Mouse (Mus musculus) brain, embryonic 14.5 days (tissue): ENCODE results near the gene Masp1. TPM values are rescaled to one million over a fixed set of nuclear protein-coding genes. Genes with fewer than 3 reads are reported as not detected.
A peak's percentile ranks its signal among the peaks of the same experiment; 100 is the strongest.

ENCODE experiments used
- DNase-seq: peaks from one replicate; pipeline ENCODE4 v3.0.0-alpha.2; 2011; ENCODE audit warnings: low read depth
- CTCF ChIP-seq: fragments of 200-500 bp; IDR thresholded peaks from 2 replicates; pipeline ENCODE4 v1.5.1; 2012; ENCODE audit warnings: inconsistent platforms, mild to moderate bottlenecking, moderate library complexity, borderline replicate concordance; ENCODE audit not compliant: insufficient read depth, insufficient read length; ENCODE audit errors: extremely low read depth
- POLR2A ChIP-seq: fragments of 200-500 bp; IDR thresholded peaks from 2 replicates; pipeline ENCODE4 v1.6.1; 2012; ENCODE audit warnings: mild to moderate bottlenecking, inconsistent platforms, borderline replicate concordance; ENCODE audit not compliant: poor library complexity, insufficient read depth, insufficient read length, severe bottlenecking; ENCODE audit errors: extremely low read depth
- polyA plus RNA-seq: library from polyadenylated mRNA; depleted of rRNA; stranded (reverse); fragments of >200 nt; gene quantifications from 2 replicates; pipeline ENCODE4 v1.2.3, GENCODE M21; 2012

The Masp1 gene
- polyA plus RNA-seq, 1 experiment, result 49.5 TPM

- DNase-seq, result no peak
- TF ChIP-seq CTCF, result no peak
- no peak for TF ChIP-seq POLR2A
These were observed 27.8 kb downstream of the Masp1 start for GRCm38 (mm10) chr16:23492783-23493182.

DNA sequence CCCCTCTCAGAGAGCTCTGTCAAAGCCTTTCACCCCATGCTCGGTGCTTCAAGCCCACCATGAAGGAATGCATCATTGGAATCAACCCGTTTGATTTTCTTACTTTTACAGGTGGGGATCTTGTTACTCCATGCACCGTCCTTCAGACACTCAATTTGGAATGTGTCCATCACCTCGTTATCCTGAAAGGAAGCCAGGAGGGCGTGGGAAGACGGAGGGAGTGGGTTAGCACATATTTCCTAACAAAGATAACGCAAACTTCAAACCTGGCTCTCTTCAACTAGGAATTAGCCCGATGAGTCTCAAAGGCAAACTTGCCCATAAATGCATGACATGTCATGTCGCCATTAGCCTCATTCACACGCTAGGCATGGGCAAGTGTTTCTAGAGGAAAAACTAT is 37.3 kb downstream of the Masp1 start:
- TF ChIP-seq CTCF (no peak), POLR2A (no peak)
- DNase-seq, result no peak

DNA sequence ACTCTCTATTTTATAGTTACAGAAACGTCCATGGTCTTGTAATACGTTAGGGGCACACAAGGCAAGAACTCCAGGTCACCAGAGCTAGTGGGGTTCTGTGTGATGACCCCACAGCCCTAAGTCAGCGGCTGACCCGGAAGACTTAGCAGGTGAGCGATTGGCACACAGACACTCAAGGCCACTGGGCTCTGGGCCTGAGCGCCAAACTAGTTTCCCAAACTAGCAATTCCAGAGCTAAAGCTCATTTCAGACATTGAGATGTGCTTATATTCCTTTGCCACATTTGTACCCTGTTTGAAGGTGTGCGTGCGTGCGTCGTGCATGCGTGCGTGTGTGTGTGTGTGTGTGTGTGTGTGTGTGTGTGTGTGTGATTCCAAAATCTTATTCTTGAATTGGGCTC is 37.8 kb downstream of the Masp1 start:
- no peak for DNase-seq
- TF ChIP-seq POLR2A (no peak), CTCF (no peak)

DNA sequence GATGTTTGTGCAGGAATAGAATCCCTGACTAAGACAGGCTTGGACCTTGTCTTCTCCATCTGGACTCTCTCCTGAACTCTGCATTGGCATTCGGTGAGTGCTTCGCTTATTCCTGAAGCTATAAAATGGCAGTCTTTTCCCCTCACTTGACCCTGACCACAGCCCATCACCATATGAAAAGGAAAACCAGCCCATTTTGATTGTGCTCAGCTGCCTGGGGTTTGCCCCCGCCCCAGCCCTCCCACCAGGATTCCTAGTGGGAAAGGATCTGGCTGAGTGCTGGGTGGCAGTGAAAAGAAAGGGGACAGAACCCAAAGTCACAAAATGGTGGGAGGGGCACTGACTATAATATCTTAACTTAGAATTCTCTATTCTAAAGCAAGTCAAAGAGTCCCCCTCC is 38.4 kb downstream of the Masp1 start:
- DNase-seq, result no peak
- TF ChIP-seq POLR2A (no peak), CTCF (no peak)

GRCm38 (mm10) chr16:23479872-23480603 is 40.6 kb downstream of the Masp1 start:
- peak; percentile 32 for DNase-seq
- TF ChIP-seq POLR2A (no peak), CTCF (no peak)

- TF ChIP-seq POLR2A (no peak), CTCF (no peak)
- no peak for DNase-seq
These were observed 44.0 kb downstream of the Masp1 start for GRCm38 (mm10) chr16:23476598-23476997.

DNA sequence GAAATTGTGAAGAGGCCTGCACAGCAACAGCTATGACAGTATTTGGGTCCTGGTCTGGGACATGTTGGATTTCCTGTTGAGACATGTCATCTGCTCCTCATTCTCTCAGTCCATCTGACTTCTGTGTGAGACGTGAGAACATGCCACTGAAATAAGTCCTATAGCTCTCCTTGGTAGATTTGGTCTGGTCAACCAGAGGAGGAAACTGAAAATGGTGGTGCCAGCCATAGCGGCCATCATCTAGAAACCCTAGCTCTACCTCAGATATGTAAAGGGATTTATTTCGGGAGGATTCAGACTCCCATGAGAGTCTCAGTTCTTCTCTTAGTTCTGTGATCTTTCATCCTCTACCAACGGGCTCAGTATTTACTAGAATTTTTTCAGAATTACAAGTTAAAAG is 45.0 kb downstream of the Masp1 start:
- DNase-seq, result no peak
- TF ChIP-seq POLR2A, result no peak
- TF ChIP-seq CTCF, result no peak

DNA sequence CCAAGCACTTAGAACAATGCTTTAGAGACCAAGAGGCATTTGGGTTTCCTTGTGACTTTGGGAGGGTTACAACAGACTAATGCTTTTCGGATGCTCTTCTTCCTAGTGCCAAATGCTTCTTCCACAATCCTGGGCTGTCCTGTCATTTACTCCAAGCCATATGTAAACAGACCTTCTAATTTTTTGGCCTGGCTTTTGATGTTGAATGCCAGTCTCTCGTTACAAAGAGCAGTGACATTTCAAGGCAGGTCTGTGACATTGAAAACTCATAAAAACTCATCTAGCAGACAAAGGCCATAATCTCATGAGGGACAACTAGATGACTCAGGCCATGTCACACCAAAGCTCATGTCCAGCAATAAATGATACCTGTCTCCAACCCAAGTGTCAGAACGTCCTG is 48.6 kb downstream of the Masp1 start:
- no peak for DNase-seq
- TF ChIP-seq CTCF (no peak), POLR2A (no peak)

- DNase-seq, result no peak
- TF ChIP-seq CTCF (no peak), POLR2A (no peak)
These were observed 49.1 kb downstream of the Masp1 start for GRCm38 (mm10) chr16:23471551-23471950.

GRCm38 (mm10) chr16:23463671-23464347 is 56.8 kb downstream of the Masp1 start:
- TF ChIP-seq CTCF, result no peak
- TF ChIP-seq POLR2A, result no peak
- no peak for DNase-seq

GRCm38 (mm10) chr16:23458906-23459588 is 61.6 kb downstream of the Masp1 start:
- TF ChIP-seq CTCF (no peak), POLR2A (no peak)
- DNase-seq, result peak; percentile 8
